Mouse (Mus musculus) hindbrain, postnatal 0 days (tissue): ENCODE data around the gene Zp1. TPM values are rescaled to one million over a fixed set of nuclear protein-coding genes. Genes with fewer than 3 reads are reported as not detected.

Experiments used
- ATAC-seq: fragments of 200-750 bp; cut with Nextera tagmentation; 2 replicates; pipeline ENCODE4 v1.8.0; 2017; ENCODE audit warnings: mild to moderate bottlenecking, moderate TSS enrichment, moderate library complexity
- DNase-seq: peaks from one replicate; pipeline ENCODE4 v3.0.0-alpha.2; 2015; ENCODE audit warnings: low spot score
- H3K27ac ChIP-seq: fragments of 300-500 bp; sonication (generic); 2 replicates; pipeline ENCODE4 v1.5.1; 2014; ENCODE audit warnings: mild to moderate bottlenecking
- H3K27me3 ChIP-seq: fragments of 300-500 bp; sonication (generic); 2 replicates; pipeline ENCODE4 v1.6.1; 2014; ENCODE audit warnings: low read length, mixed read lengths; ENCODE audit not compliant: insufficient read depth
- H3K36me3 ChIP-seq: fragments of 300-500 bp; sonication (generic); 2 replicates; pipeline ENCODE4 v1.6.1; 2014; ENCODE audit warnings: low read length, mixed read lengths; ENCODE audit not compliant: insufficient read depth
- H3K4me1 ChIP-seq: fragments of 300-500 bp; sonication (generic); 2 replicates; pipeline ENCODE4 v1.6.1; 2014; ENCODE audit warnings: antibody characterized with exemption, low read length, mixed read lengths; ENCODE audit not compliant: insufficient read depth
- H3K4me2 ChIP-seq: fragments of 300-500 bp; sonication (generic); 2 replicates; pipeline ENCODE4 v1.6.1; 2014; ENCODE audit warnings: low read depth, mild to moderate bottlenecking, low read length, moderate library complexity, mixed read lengths
- H3K4me3 ChIP-seq: fragments of 300-500 bp; sonication (generic); 2 replicates; pipeline ENCODE4 v1.5.1; 2014; ENCODE audit warnings: low read length
- H3K9ac ChIP-seq: fragments of 300-500 bp; sonication (generic); replicated peaks from 2 replicates; pipeline ENCODE4 v1.6.1; 2014; ENCODE audit warnings: mild to moderate bottlenecking, low read length, moderate library complexity, mixed read lengths
- H3K9me3 ChIP-seq: fragments of 300-500 bp; sonication (generic); 2 replicates; pipeline ENCODE4 v1.6.1; 2016; ENCODE audit warnings: low read length, mixed read lengths
- CTCF ChIP-seq: IDR thresholded peaks from 2 replicates; pipeline ENCODE4 v1.5.1; 2016; ENCODE audit warnings: antibody characterized with exemption, control low read depth, low read depth
- WGBS: fragments of 180-500 bp; shearing (Covaris S2); extraction: QIAGEN DNeasy Blood & Tissue Kit; methylation state at CpG from one replicate; pipeline ENCODE4 v1.1.7; 2014; 5-methylcytosine and 5-hydroxymethylcytosine counted together
- polyA plus RNA-seq: library from polyadenylated mRNA; unstranded; fragments of >200 nt; fragmentation: Nextera tagmentation; extraction: Ambion mirVana; gene quantifications from 2 replicates; pipeline ENCODE4 v1.2.1, GENCODE M21; 2015
- total RNA-seq: library from RNA; depleted of rRNA; stranded (reverse); fragments of >200 nt; gene quantifications from 2 replicates; pipeline ENCODE4 v1.2.3, GENCODE M21; 2014

Gene Zp1
- total and polyA plus RNA-seq, 2 experiments from 2014 or later, result 0.60 to 1.2 TPM

GRCm38 (mm10) chr19:10909087-10909721 is 11.2 kb downstream of the Zp1 start:
- H3K4me1 ChIP-seq, result no peaks in the 10 kb centered on the region
- TF ChIP-seq CTCF, result no peak
- H3K4me3 ChIP-seq, result no peak overlapping the region
- no peaks in the 10 kb centered on the region for H3K9me3 ChIP-seq
- 86% methylated on average over 6 of the region's 6 CpGs for WGBS
- no peak overlapping the region for H3K27ac ChIP-seq
- no peak overlapping the region for H3K4me2 ChIP-seq
- no peak overlapping the region for H3K9ac ChIP-seq
- no peaks in the 10 kb centered on the region for H3K27me3 ChIP-seq
- ATAC-seq (no peak), DNase-seq (no peak)
- peaks cover 25% of the 10 kb centered on the region for H3K36me3 ChIP-seq

- Histone ChIP-seq H3K9ac (no peak overlapping the region), H3K27ac (no peak overlapping the region), H3K27me3 (no peaks in the 10 kb centered on the region), H3K9me3 (no peaks in the 10 kb centered on the region), H3K4me2 (no peak overlapping the region), H3K4me1 (no peaks in the 10 kb centered on the region), H3K36me3 (peaks cover 38% of the 10 kb centered on the region), H3K4me3 (no peak overlapping the region)
- 55% methylated on average over 3 of the region's 3 CpGs for WGBS
- peak; percentile 52 for ATAC-seq
- peak; percentile 88 for TF ChIP-seq CTCF
- peak; percentile 74 for DNase-seq
These were observed 12.5 kb downstream of the Zp1 start for GRCm38 (mm10) chr19:10907891-10908290.

- Histone ChIP-seq H3K9ac (no peak overlapping the region), H3K4me3 (no peak overlapping the region), H3K27me3 (no peaks in the 10 kb centered on the region), H3K4me1 (no peaks in the 10 kb centered on the region), H3K9me3 (no peaks in the 10 kb centered on the region), H3K27ac (peak overlapping the region; percentile 68), H3K4me2 (no peak overlapping the region), H3K36me3 (peaks cover 60% of the 10 kb centered on the region)
- 74% methylated on average over 5 of the region's 5 CpGs for WGBS
- DNase-seq, result peak; percentile 4
- TF ChIP-seq CTCF, result no peak
- ATAC-seq, result no peak
These were observed 14.8 kb downstream of the Zp1 start for GRCm38 (mm10) chr19:10905728-10906000.

- no peak overlapping the region for H3K4me3 ChIP-seq
- H3K4me2 ChIP-seq, result no peak overlapping the region
- ATAC-seq, result peak; percentile 72
- no peaks in the 10 kb centered on the region for H3K9me3 ChIP-seq
- 52% methylated on average over 7 of the region's 7 CpGs for WGBS
- peaks cover 66% of the 10 kb centered on the region for H3K36me3 ChIP-seq
- peak overlapping the region; percentile 68 for H3K27ac ChIP-seq
- DNase-seq, result peak; percentile 42
- TF ChIP-seq CTCF, result no peak
- no peaks in the 10 kb centered on the region for H3K27me3 ChIP-seq
- no peaks in the 10 kb centered on the region for H3K4me1 ChIP-seq
- H3K9ac ChIP-seq, result no peak overlapping the region
These were observed 15.3 kb downstream of the Zp1 start for GRCm38 (mm10) chr19:10904927-10905727.

- no peaks in the 10 kb centered on the region for H3K27me3 ChIP-seq
- WGBS, result 86% methylated on average over 5 of the region's 5 CpGs
- peaks cover 70% of the 10 kb centered on the region for H3K36me3 ChIP-seq
- H3K9ac ChIP-seq, result no peak overlapping the region
- peak overlapping the region; percentile 68; the same call in 1 of the 2 replicates for H3K27ac ChIP-seq
- ATAC-seq (no peak), DNase-seq (no peak)
- H3K9me3 ChIP-seq, result no peaks in the 10 kb centered on the region
- H3K4me3 ChIP-seq, result no peak overlapping the region
- TF ChIP-seq CTCF, result no peak
- H3K4me1 ChIP-seq, result no peaks in the 10 kb centered on the region
- H3K4me2 ChIP-seq, result no peak overlapping the region
These were observed 15.9 kb downstream of the Zp1 start for GRCm38 (mm10) chr19:10904512-10904911.

- H3K9me3 ChIP-seq, result no peaks in the 10 kb centered on the region
- H3K4me1 ChIP-seq, result peaks cover 13% of the 10 kb centered on the region; the same call in 1 of the 2 replicates
- no peak overlapping the region for H3K27ac ChIP-seq
- H3K36me3 ChIP-seq, result peaks cover 80% of the 10 kb centered on the region
- H3K4me3 ChIP-seq, result no peak overlapping the region
- no peak overlapping the region for H3K9ac ChIP-seq
- H3K27me3 ChIP-seq, result no peaks in the 10 kb centered on the region
- no peak for DNase-seq
- 95% methylated on average over 5 of the region's 5 CpGs for WGBS
- TF ChIP-seq CTCF, result no peak
- H3K4me2 ChIP-seq, result no peak overlapping the region
- no peak for ATAC-seq
These were observed 19.4 kb downstream of the Zp1 start for GRCm38 (mm10) chr19:10901046-10901445.

GRCm38 (mm10) chr19:10900315-10900714 is 20.1 kb downstream of the Zp1 start:
- no peak overlapping the region for H3K27ac ChIP-seq
- H3K4me1 ChIP-seq, result peaks cover 13% of the 10 kb centered on the region; the same call in 1 of the 2 replicates
- no peak for TF ChIP-seq CTCF
- H3K4me3 ChIP-seq, result no peak overlapping the region
- no peaks in the 10 kb centered on the region for H3K27me3 ChIP-seq
- H3K9ac ChIP-seq, result no peak overlapping the region
- no peak overlapping the region for H3K4me2 ChIP-seq
- ATAC-seq (peak; percentile 16; the same call in 1 of the 2 replicates), DNase-seq (peak; percentile 44)
- H3K36me3 ChIP-seq, result peaks cover 73% of the 10 kb centered on the region
- H3K9me3 ChIP-seq, result no peaks in the 10 kb centered on the region
- WGBS, result 50% methylated on average over 6 of the region's 6 CpGs
